Mouse (Mus musculus) kidney, adult 8-10 months (tissue): Measurements from ENCODE around the gene Lnx2.

ENCODE experiments used
- DNase-seq, 2 experiments: peaks; one replicate each; pipeline ENCODE4 v3.0.0; 2022

Gene Lnx2

DNA sequence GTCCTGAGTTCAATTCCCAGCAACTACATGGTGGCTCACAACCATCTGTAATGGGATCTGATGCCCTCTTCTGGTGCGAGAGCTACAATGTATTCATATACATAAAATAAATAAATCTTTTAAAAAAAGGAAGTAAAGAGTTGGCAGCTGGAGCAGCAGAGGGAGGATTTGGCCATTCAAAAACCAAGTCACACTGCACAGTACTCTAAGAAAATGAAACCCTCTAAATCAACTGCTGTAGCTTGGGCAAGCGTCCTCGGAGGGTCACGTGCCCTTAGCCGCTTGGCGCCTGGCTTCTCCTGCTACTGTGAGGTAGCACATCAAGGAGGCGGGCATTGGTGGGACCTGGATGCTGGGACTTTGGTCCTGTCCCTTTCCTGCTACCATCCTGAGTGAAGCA, 61.2 kb downstream of the Lnx2 start:
- DNase-seq, result no peak

DNA sequence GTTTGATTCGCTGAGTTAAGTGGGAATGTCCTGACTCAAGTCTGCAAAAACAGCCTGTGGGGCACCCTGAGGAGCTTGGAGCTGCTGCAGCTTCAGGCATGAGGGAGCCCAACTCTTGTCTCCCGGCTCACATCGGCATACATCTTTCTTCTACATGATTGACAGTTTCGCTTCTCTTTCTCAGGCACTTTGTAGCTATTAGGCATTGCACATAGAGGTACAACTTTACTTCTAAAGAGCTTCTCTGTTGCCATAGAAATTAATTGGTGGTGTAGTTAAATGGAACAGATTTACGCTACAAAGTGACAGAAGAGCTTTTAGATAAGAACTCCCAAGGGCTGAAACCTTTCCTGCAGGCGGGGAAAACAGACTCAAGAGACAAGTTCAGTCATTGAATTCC, 62.5 kb downstream of the Lnx2 start:
- DNase-seq, result no peak

GRCm38 (mm10) chr5:147011333-147011732, 65.1 kb downstream of the Lnx2 start:
- no peak for DNase-seq

GRCm38 (mm10) chr5:147003303-147003702, 73.1 kb downstream of the Lnx2 start:
- no peak for DNase-seq

- no peak for DNase-seq
Measured at GRCm38 (mm10) chr5:147001312-147001711, 75.1 kb downstream of the Lnx2 start.

GRCm38 (mm10) chr5:146998802-146999201, 77.6 kb downstream of the Lnx2 start:
- DNase-seq, result no peak

GRCm38 (mm10) chr5:146996812-146997211, 79.6 kb downstream of the Lnx2 start:
- DNase-seq, result no peak

- DNase-seq, result no peak
Measured at GRCm38 (mm10) chr5:146994973-146995372, 81.4 kb downstream of the Lnx2 start.

DNA sequence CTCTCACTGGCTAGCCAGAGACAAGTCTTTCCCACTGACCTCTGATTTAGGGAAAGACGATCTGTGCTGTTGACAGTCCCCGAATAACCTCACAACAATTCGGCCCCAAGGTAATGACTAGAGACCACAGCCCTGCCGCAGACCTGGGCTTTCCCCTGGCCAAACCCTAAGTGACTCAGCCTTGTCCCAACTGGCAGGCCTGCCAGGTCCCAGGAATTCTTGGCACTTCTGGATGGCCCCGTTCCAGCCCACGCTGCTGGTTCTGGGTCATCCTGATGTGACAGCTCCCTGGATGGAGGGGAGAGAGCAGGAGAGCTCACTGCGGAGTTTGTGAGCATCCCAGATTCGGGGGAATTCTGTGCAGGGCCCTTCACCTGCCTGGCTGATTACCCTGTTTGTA, 82.9 kb downstream of the Lnx2 start:
- DNase-seq, result peak in 1 of 2 experiments; percentile 47

DNA sequence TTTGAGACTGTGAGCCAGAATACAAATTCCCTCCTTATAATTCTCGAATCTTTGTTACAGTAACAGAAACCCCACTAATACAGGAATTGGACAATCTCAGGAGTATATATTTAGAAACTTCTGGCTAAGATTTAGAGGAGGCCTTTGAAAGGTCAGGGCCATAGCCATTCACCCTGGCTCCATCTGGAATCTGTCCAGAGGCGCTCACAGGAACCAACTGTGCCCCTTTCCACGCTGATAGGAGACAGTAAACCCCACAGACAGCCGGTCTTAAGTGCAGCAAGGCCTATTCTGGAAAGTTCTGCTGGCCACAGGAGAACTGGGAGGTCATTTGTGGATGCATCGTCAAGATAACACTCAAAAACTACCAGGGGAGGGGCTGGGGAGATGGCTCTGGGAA, 87.3 kb downstream of the Lnx2 start:
- no peak for DNase-seq

DNA sequence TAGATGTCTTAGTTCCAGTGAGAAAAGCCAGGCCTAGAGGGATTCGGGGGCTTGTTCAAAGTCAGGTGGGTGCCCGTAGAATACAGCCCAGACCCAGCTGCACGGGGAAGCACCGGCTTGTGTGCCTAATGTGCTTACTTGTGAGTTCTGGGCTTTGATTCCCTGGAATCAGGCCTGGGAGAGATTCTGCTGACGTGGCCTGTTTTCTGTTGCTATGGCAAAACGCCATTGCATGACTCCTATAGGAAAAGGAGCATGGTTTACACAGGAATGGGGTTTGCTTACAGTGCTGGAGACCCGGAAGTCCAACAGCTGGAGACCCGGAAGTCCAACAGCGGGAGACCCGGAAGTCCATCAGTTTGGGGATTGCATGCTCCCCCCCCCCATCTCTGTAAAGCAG, 88.8 kb downstream of the Lnx2 start:
- DNase-seq, result no peak

- DNase-seq, result no peak
Measured at GRCm38 (mm10) chr5:146985725-146986433, 90.5 kb downstream of the Lnx2 start.

DNA sequence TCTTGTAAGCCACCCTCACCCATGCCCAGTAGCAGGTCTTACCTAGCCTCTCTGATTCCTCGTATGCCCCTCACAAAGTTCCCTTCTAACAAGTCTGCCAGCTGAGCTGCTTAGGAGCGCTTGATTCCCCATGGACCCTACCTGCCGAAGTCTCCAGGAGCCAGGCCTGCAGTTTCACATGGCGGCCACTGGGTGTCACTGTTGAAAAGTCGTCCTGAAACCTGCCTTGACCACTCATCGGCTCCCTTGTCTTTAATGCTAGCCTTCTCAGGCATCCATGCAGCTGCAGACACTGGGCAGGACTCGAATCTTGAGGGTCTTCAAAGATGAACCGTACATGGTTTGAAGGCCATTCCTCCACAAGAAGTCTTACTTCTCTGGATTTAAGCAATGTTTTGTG, 93.2 kb downstream of the Lnx2 start:
- DNase-seq, result peak; percentile 34 to 64

- peak; percentile 80 to 82 for DNase-seq
Measured at GRCm38 (mm10) chr5:146981376-146981775, 95.0 kb downstream of the Lnx2 start.

DNA sequence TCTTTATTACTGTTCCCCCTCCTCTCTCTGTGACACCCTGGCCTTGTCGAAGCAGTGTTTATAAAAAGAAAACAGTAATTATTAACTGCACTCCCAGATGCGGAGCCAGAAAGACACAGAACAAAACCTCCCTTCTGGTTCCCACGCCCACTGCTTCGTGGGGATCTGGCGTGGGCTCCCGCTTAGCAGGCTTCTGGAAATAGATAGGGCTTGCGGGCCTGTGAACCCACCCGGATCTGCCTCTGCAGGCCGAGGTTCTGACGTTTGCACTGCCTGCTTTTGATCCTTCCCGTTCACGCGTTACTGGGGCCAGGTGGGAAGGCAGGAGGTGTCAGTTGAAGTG, 101.6 kb downstream of the Lnx2 start:
- DNase-seq, result peak; percentile 55 to 63

DNA sequence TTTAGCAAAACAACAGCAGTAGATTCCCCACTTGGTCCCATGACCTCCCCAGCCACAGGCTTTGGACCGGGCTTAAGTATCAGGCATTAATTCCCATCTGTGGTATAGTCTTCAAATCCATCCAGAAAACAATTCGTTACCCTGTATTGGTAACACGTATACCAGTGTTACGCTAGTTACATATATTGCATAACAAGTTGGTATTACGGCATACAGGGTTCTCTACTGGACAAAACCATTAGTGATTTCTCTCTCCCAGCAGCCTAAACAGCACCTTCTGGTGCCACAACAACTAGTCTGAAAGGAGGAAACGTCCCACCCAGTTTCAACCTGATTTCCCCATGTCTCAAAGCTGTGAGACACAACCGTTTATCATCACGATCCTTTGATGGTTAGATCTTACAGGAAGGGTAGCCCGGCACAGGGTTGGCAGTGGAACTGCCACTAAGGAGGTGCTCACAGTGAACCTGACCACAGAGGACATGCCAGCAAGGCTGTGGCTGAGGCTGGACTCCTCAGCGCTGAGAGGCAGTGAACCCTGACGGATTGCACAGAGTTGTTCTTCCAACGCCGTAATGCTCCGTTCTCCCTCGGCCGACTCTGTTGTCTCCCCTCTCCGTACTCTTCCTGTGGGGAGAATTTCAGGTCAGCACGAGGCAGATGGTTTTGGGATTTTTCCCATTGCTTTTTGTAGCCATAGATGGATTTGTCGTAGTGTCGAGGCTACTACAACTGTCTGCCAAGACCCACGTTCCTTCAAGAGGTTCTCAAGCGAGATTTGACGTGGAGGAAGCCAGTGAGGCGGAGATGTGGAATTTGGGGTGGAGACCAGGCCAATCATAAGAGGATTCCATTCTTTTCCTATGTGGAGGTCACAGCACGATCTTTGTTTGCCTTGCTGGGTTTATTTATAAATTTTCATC, 102.3 kb downstream of the Lnx2 start:
- DNase-seq, result peak; percentile 71 to 75

GRCm38 (mm10) chr5:146973353-146973752, 103.0 kb downstream of the Lnx2 start:
- DNase-seq, result peak; percentile 80 to 82

DNA sequence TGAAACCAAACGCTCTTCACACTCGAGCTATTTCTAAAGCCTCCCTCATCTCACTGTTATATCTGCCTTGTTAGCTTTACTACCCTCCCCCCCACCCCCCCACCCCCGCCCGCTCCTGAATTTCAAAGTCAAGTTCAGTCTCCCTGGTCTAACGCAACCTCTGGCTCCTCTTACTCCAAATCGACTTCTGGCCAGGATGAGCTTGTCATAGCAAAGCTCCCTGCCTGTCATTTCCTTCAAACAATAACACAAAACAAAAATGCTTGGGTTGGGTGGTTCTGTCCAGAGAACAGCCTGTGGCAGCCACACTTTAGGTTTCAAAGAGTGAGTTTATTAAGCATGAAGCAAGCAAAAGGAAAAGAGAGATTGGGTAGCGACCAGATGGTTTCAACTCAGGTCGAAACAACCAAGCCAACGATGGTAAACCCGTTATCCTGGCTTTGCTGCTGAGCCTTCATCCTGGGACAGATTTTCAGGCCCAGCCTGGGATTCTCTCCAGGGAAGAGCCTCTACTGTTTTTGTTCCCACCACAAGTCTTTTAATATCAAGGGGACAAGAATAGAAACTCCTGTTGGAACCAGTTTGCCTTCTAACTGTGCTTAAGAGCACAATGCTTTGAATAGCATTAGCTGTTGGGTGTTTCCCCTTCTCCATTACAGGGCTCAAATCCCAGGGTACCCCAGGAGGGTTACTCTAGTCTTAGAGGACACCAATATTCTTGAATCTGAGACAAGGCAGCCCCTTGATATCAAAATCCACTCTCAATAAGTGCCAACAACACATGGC, 104.4 kb downstream of the Lnx2 start:
- no peak for DNase-seq

DNA sequence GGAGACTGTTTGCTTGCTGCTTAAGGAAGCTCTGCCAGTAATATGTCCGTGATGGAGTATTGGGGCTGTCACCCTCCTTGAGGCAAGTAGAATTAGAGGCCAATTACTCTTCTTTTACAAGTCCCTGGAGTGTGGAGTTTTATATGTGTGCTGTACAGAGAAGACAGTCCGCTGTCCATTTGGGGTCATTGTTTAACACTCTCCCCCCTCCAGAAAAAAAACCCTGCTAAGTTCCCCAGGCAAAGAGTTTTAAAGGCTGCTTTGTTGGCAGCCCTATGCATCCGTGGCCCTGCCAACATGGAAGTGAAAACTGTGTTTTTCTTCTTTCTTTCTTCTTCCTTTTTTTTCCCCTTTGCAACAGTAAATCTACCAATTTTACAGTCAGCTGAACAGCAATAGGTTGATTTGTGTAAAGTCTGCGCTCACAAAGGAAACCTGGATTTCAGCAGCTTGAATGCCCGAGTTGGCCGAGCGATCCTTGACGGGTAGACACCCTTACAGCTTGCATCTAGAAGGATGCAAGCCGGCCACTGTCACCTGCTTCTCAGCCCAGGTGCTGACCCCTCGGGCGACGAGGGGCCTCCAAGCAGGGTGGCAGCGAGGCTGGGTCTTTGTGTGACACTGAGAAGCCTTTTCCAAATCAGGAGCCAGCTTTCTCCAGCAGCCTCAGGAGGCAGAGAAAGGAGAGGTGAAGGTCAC, 107.5 kb downstream of the Lnx2 start:
- no peak for DNase-seq
